Mouse (Mus musculus): Measurements from ENCODE around the gene Birc6.

The Birc6 gene

DNA sequence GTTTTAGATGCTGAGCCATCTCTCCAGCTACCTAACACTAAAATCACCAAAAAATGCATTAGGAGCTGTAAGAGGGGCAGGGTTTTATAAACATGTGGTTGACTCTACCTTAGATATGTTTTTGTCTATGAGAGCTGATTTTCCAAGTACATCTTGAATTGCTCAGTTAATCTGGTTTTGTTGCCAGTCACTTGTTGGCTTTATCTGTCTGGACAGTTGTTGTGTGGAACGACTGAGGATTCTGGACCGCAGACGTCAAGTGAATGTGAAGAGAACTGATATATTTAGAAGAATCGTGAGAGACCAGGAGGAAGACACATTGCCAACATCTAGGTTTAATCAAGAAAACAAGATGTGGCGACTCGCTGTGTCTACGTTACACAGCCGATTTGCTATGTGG lies 183.5 kb downstream of the Birc6 start:
- DNase-seq, result no peak

DNA sequence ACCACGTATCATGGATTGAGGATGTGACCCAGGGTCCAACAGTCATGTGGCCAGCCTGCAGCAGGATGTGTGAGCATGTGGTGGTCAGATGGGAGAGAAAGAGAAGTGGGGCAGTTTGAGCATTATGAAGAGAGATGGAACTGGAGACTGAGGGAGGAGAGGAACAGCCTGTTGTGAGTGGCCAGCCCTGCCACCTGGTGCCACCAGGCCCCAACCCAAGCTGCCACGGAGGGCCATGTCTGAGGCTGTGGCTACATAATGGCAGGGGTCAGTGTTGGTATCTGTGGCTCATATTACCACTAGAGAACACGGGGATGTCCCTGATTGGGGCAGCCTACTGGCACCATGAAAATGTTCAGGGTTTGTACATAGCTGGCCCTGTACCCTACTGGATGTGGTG lies 187.0 kb downstream of the Birc6 start:
- no peak for DNase-seq

DNA sequence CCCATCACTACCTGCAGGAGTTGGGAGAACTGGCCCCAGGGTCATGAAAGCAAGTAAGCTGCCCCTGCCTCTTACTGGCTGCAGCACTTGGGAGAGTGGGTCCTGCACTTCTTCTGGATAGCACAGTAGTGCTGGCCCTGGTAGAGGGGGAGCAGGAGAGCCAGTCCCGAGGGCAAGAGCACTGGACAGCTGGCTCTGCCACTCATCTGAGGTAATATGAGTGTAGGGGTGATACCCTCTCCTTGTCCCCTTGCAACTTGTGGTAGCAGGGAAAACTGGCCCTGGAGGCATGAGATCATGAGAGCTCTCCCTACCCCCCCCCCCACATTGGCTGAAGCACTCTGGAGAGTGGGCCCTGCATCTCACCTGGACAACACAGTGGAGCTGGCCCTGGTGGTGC lies 187.6 kb downstream of the Birc6 start:
- no peak for DNase-seq

DNA sequence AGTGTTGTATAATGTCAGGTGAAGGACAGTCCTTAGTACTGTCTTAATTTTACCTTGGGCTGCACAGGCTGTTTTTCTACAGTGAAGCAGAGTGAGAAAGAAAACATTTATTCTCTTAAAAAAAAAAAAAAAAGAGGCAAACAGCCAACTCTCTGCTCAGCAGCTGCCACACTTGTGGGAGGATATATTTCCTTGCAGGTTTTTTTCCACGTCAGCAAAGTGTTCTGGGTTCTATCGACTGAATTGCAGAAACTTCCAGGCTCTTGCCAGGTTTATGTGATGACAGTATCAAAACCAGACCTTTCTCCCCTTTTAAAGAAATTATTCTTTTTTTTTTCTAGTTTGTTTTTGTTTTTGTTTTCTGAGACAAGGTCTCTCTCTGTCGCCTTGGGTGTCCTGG lies 188.5 kb downstream of the Birc6 start:
- no peak for DNase-seq

DNA sequence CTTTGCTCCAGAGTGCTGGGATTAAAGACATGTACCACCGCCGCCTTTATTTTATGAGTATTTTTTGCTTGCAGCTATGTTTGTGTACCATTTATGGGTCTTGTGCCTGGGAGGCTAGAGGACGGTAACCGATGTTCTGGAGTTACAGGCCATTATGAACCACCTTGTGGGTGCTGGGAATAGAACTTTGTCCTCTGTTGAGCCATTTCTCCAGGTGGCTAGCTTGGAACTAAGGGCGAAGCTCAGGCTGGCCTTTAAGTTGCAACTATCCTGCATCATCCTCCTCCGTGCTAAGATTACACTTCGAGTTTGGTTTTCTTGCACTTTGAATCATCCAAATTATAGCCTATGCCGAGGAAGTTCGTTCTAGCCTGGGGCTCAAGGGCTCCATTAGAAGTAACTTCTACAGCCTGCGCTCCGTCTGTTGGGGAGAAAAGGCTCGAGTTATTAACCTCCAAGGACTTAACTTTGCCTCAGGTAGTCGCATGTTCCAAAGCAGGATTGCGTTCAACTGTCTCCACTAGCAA lies 189.1 kb downstream of the Birc6 start:
- no peak for DNase-seq

DNA sequence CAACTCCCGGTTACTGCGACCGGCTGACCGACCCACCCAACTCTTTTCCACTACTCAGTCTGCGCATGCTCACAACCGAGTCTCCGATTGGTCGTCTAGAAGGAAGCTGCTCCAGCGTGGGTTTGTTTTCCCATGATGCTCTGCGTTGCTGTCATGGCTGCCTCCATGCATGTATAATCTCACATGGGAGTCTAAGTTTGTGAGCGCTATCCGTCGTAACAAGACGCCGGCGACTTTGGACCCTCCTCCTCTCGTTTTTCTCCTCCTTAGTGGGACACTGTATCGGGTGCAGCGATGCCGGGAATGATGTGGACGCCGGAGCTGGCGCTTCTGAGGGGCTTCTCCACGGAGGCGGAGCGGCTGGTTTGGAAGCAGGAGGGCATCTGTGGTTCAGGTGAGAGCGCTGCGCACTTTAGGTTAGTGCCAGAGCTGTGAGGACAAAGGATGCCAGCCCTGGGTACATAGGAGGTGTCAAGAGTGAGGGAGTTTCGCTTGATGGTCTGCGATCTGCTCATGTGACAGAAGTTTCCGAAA lies 189.6 kb downstream of the Birc6 start, which contains the start of gene Ttc27:
Ttc27 (plus strand) TSS at position 115 of the 534 bp plus-strand sequence.
- peak; percentile 96 for DNase-seq

DNA sequence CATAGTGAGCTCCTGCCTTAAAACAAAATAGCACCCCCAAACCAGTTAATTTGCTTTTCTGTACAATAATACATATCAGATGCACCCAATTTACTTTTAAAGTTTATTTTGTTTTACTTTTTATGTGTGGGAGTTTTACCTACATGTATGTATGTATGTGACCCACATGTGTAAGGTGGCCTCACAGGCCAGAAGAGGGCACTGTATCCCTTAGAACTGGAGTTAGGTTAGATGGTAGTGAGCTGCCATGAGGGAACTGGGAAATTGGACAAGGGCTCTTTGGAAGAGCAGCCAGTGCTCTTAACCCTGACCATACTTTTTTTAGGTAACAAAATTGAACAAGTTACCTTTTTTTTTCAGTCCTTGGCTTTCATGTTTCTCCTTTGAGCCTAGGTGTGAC lies 204.8 kb downstream of the Birc6 start:
- peak; percentile 20 for DNase-seq

DNA sequence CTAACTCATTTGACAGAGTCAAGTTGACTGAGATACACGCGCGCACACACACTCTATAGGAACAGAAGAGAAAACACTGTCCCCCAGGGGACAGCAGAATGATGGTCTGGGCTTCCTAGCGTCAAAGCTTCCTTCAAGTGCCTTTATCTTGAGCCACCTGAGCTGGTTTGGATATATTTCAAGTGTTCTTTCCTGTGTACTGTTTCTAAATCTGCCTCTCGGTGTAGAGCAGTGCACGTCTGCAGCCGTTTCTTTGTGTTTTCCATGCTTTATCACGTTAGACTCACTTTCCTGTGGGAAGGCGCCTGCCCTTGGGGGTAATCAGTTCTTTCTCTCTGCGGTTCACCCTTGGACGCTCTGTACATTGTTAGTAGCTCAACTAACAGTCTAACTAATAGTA lies 207.3 kb downstream of the Birc6 start:
- no peak for DNase-seq

DNA sequence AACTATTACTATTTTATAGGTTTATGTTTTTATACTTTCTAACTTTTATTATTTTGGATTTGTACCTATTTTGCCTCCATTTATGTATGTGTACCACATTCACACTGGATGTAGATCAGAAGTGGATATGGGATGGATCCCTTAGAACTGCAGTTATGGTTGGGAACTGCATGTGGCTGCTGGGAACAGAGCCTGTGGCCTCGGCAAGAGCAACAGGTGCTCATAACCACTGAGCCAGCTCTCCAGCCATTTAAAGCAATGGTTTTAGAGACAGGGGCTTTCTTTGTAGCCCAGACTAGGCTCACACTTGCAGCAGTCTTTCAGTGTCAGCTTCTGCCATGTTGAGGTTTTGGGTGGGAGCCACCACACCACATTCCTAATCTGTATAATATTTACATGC lies 221.6 kb downstream of the Birc6 start:
- no peak for DNase-seq

DNA sequence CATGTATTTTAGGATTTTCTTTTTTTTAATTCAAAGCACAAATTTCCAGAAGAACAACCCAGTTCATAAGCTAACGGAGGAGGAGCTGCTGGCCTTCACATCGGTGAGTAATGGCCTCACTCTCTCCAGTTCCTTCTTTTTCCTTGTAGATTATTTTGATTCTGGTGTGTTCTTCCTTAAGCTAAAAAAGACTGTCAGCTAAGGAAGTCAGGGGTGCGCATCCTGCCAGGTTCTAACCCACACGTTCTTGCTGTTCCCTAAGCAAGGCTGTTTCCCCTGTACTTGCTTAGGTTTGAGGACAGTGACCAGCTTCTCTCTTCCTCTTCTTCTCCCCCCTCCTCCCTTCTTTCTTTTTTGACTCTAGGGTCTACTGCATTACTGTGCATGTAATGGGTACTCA lies 222.9 kb downstream of the Birc6 start:
- no peak for DNase-seq

All from thymus, postnatal 14 days (tissue).